Mouse (Mus musculus) embryonic facial prominence, embryonic 11.5 days (tissue): Measurements from ENCODE around the gene Qsox1. TPM values are rescaled to one million over a fixed set of nuclear protein-coding genes. Genes with fewer than 3 reads are reported as not detected.

Experiments used
- ATAC-seq: fragments of 200-750 bp; cut with Nextera tagmentation; replicated peaks from 2 replicates; pipeline ENCODE4 v1.8.0; 2017; ENCODE audit warnings: low read depth; ENCODE audit not compliant: insufficient number of reproducible peaks, low FRiP score, low TSS enrichment
- DNase-seq: peaks from one replicate; pipeline ENCODE4 v3.0.0-alpha.2; 2015; ENCODE audit warnings: low spot score
- H3K27ac ChIP-seq: fragments of 300-500 bp; sonication (generic); replicated peaks from 2 replicates; pipeline ENCODE4 v1.5.1; 2014; ENCODE audit warnings: mild to moderate bottlenecking, low read depth, low read length, control low read depth
- H3K27me3 ChIP-seq: fragments of 300-500 bp; sonication (generic); 2 replicates; pipeline ENCODE4 v1.6.1; 2014; ENCODE audit warnings: mild to moderate bottlenecking, low read length, moderate library complexity, mixed read lengths; ENCODE audit not compliant: control insufficient read depth, insufficient read depth
- H3K36me3 ChIP-seq: fragments of 300-500 bp; sonication (generic); replicated peaks from 2 replicates; pipeline ENCODE4 v1.6.1; 2014; ENCODE audit warnings: low read depth, mild to moderate bottlenecking, low read length, moderate library complexity, mixed read lengths; ENCODE audit not compliant: control insufficient read depth, insufficient read depth
- H3K4me1 ChIP-seq: fragments of 300-500 bp; sonication (generic); 2 replicates; pipeline ENCODE4 v1.6.1; 2014; ENCODE audit warnings: low read length, mixed read lengths; ENCODE audit not compliant: control insufficient read depth, insufficient read depth
- H3K4me2 ChIP-seq: fragments of 300-500 bp; sonication (generic); 2 replicates; pipeline ENCODE4 v1.6.1; 2014; ENCODE audit warnings: low read depth, mild to moderate bottlenecking, control low read depth, low read length, moderate library complexity
- H3K4me3 ChIP-seq: fragments of 300-500 bp; sonication (generic); 2 replicates; pipeline ENCODE4 v1.5.1; 2014; ENCODE audit warnings: low read depth, low read length, control low read depth
- H3K9ac ChIP-seq: fragments of 300-500 bp; sonication (generic); replicated peaks from 2 replicates; pipeline ENCODE4 v1.6.1; 2014; ENCODE audit warnings: mild to moderate bottlenecking, control low read depth, low read length
- H3K9me3 ChIP-seq: fragments of 300-500 bp; sonication (generic); replicated peaks from 2 replicates; pipeline ENCODE4 v1.6.1; 2016; ENCODE audit warnings: mild to moderate bottlenecking, low read length, inconsistent platforms, mixed read lengths; ENCODE audit not compliant: control insufficient read depth
- WGBS: fragments of 180-500 bp; shearing (Covaris S2); extraction: QIAGEN DNeasy Blood & Tissue Kit; methylation state at CpG from one replicate; pipeline ENCODE4 v1.1.7; 2014; 5-methylcytosine and 5-hydroxymethylcytosine counted together
- polyA plus RNA-seq: library from polyadenylated mRNA; unstranded; fragments of >200 nt; fragmentation: Nextera tagmentation; extraction: Ambion mirVana; gene quantifications from 2 replicates; pipeline ENCODE4 v1.2.1, GENCODE M21; 2014

Gene Qsox1
- polyA plus RNA-seq, 1 experiment from 2014 or later = 6.8 TPM

GRCm38 (mm10) chr1:155737017-155737808 is 75.5 kb downstream of the Qsox1 start:
- no peak overlapping the region for H3K4me2 ChIP-seq

GRCm38 (mm10) chr1:155736096-155736825 is 76.4 kb downstream of the Qsox1 start:
- no peak overlapping the region for H3K4me2 ChIP-seq
- H3K4me1 ChIP-seq = no peaks in the 10 kb centered on the region; the same call in 1 of the 2 replicates
- H3K27ac ChIP-seq = no peak overlapping the region
- H3K4me3 ChIP-seq = no peak overlapping the region
- WGBS = under 1% methylated on average over 26 of the region's 26 CpGs
- ATAC-seq (no peak), DNase-seq (no peak)
- H3K36me3 ChIP-seq = no peaks in the 10 kb centered on the region
- H3K9ac ChIP-seq = no peak overlapping the region
- H3K27me3 ChIP-seq = peaks cover 84% of the 10 kb centered on the region
- H3K9me3 ChIP-seq = no peaks in the 10 kb centered on the region

More at GRCm38 (mm10) chr1:155737017-155737808, 75.5 kb downstream of the Qsox1 start:
- Histone ChIP-seq H3K9ac (no peak overlapping the region), H3K27ac (no peak overlapping the region), H3K4me1 (peaks cover 6% of the 10 kb centered on the region), H3K4me3 (no peak overlapping the region), H3K9me3 (no peaks in the 10 kb centered on the region), H3K27me3 (peaks cover 84% of the 10 kb centered on the region), H3K36me3 (no peaks in the 10 kb centered on the region)
- no peak for ATAC-seq
- WGBS = under 1% methylated on average over 58 of the region's 58 CpGs
- peak; percentile 28 for DNase-seq

- no peaks in the 10 kb centered on the region for H3K36me3 ChIP-seq
- 0% methylated on average over 1 of the region's 2 CpGs for WGBS
Observed at GRCm38 (mm10) chr1:155731156-155731555, 81.5 kb downstream of the Qsox1 start.

GRCm38 (mm10) chr1:155729113-155729795 is 83.4 kb downstream of the Qsox1 start:
- Histone ChIP-seq H3K27me3 (peaks cover 70% of the 10 kb centered on the region), H3K27ac (no peak overlapping the region), H3K4me2 (no peak overlapping the region), H3K9ac (no peak overlapping the region), H3K9me3 (no peaks in the 10 kb centered on the region), H3K4me3 (no peak overlapping the region), H3K4me1 (no peaks in the 10 kb centered on the region), H3K36me3 (no peaks in the 10 kb centered on the region)
- WGBS = 2% methylated on average over 22 of the region's 23 CpGs
- no peak for DNase-seq
- ATAC-seq = 0 out of 2 replicates have a peak, but pooled peaks have one; percentile 14

More at GRCm38 (mm10) chr1:155731156-155731555, 81.5 kb downstream of the Qsox1 start:
- no peaks in the 10 kb centered on the region for H3K4me1 ChIP-seq
- H3K4me3 ChIP-seq = no peak overlapping the region
- H3K27ac ChIP-seq = no peak overlapping the region
- DNase-seq (no peak), ATAC-seq (no peak)
- H3K4me2 ChIP-seq = no peak overlapping the region
- no peak overlapping the region for H3K9ac ChIP-seq
- H3K27me3 ChIP-seq = peaks cover 86% of the 10 kb centered on the region
- H3K9me3 ChIP-seq = no peaks in the 10 kb centered on the region

- Histone ChIP-seq H3K9me3 (no peaks in the 10 kb centered on the region), H3K27ac (no peak overlapping the region), H3K4me1 (no peaks in the 10 kb centered on the region), H3K36me3 (no peaks in the 10 kb centered on the region), H3K9ac (no peak overlapping the region), H3K4me2 (no peak overlapping the region), H3K4me3 (no peak overlapping the region), H3K27me3 (peaks cover 67% of the 10 kb centered on the region)
- no peak for ATAC-seq
- DNase-seq = no peak
- WGBS = 22% methylated on average over 10 of the region's 10 CpGs
Observed at GRCm38 (mm10) chr1:155727830-155728229, 84.9 kb downstream of the Qsox1 start.

Other genes with a start within 250 kb of the Qsox1 start
- gene Lhx4, start 61.2 kb downstream of the Qsox1 start, polyA plus RNA-seq = 0.54 and 0.79 TPM in 2 replicates
- gene Cep350, start 160.4 kb upstream of the Qsox1 start, polyA plus RNA-seq = 6.6 and 8.2 TPM in 2 replicates
- gene Tor1aip2, start 222.5 kb upstream of the Qsox1 start, polyA plus RNA-seq = 147 and 154 TPM in 2 replicates
- 43.3 and 46.5 TPM in 2 replicates for gene Tor1aip1, start 223.6 kb upstream of the Qsox1 start, polyA plus RNA-seq